Mouse (Mus musculus) left cerebral cortex, adult 11 months (tissue): ENCODE data around the gene Ankrd52.

ENCODE experiments used
- DNase-seq: peaks from one replicate; pipeline ENCODE4 v3.0.0; 2022; ENCODE audit warnings: low spot score

The Ankrd52 gene

DNA sequence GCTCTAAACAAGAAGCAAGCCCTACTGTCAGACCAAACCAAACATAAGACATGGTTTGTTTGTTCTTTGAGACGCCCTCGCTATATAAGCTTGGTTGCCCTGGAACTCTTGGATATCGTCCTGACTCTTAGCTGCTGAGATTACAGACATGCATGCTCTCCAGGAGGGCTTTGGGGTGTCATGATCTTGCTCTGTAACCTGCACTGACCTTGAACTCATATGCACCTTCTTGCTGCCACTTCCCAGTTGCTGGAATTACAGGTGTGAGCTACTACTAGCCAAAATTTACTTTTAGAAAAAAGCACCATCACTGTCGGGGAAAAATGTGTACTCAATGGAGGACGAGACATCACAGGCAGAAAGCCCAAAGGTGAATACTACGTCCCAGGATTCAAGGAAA is 7.3 kb upstream of the Ankrd52 start:
- DNase-seq = no peak

- no peak for DNase-seq
Measured at GRCm38 (mm10) chr10:128370021-128370420, 6.9 kb upstream of the Ankrd52 start.

DNA sequence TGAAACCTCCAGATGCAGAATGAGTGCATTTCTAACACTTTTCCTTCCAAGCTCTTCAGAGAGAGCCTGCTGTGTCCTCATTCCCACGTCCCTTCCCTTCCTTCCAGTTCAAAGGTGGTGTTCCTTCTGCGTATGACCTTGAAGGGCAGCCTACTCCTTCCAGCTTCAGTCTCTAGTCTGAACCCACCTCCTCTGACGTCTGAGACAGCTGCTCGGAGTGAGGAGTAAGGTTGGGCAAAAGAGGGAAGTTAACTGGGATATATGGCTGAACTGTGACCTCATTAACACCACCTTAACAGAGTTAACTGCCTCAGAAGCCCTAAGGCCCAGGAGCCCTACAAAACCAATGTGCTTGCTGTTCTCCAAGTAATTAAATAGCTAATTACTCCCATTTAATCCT is 6.3 kb upstream of the Ankrd52 start:
- DNase-seq = no peak

DNA sequence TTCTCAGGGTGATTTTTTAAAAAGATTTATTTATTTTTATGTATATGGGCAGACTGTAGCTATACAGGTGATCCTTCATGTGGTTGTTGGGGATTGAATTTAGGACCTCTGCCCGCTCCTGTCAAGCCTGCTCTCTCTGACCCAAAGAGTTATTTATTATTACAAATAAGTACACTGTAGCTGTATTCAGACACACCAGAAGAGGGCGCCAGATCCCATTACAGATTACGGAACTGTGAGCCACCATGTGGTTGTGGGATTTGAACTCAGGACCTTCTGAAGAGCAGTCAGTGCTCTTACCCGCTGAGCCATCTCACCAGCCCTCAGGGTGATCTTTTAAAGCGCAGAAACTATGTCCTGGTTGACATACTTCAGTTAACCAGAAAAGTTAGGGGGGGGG is 4.8 kb upstream of the Ankrd52 start:
- DNase-seq = no peak

DNA sequence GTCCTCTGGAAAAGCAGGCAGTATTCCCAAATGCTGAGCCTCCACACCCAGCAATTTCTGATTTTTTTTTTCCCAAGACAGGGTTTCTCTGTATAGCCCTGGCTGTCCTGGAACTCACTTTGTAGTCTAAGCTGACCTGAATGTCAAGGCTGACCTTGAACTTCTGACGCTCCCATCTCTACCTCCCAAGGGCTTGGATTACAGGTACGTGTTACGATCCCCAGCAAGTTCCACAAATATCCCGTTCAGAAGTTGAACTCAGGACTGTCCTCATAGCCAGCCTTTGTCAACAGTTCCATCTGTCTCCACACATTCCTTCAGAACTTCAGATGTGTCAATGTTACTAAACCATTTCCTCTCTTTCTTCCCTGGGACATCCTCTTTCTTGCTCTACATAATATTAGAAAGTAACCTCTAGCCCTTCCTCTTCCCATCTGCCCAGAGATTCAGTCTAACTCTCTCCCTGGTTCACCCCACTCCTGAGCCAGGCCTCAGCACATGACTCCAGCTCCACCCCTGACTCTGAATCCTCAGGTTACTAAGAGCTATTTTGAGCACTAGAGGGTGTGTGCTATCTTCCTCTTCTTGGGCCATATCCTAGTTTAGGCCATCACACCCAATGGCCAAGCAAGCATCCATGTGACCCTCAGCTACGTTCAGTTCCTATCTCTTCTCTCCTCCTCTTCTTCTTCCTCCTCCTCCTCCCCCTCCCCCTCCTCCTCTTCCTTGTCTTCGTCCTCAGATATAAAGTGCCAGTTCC is 3.7 kb upstream of the Ankrd52 start:
- DNase-seq = no peak

GRCm38 (mm10) chr10:128374393-128374792 is 2.5 kb upstream of the Ankrd52 start:
- DNase-seq = no peak

- no peak for DNase-seq
Measured at GRCm38 (mm10) chr10:128376099-128376454, 838 bp upstream of the Ankrd52 start.

GRCm38 (mm10) chr10:128377222-128377939 is 466 bp downstream of the Ankrd52 start:
- DNase-seq = no peak

DNA sequence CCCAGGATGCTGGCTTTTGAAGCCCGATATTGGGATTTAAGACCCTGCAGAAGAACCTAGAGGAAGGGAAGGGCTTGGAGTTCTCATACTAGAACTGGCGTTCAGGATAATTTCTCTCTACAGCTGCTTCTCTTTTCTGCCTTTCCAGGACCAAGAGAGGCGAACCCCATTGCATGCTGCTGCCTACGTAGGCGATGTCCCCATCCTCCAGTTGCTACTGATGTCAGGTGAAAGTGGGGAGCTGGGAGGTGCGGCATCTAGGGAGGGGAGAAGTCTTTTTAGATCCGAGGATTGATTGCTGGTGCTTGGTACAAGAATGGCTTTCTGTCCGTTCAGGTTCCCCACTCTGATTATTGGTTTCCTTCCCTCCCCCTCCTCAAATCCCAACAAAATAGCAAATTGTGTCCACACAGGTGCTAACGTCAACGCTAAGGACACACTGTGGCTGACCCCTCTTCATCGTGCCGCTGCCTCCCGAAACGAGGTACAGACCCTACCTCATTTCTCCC is 1.1 kb downstream of the Ankrd52 start:
- DNase-seq = no peak

- DNase-seq = no peak
Measured at GRCm38 (mm10) chr10:128378462-128378861, 1.5 kb downstream of the Ankrd52 start.

DNA sequence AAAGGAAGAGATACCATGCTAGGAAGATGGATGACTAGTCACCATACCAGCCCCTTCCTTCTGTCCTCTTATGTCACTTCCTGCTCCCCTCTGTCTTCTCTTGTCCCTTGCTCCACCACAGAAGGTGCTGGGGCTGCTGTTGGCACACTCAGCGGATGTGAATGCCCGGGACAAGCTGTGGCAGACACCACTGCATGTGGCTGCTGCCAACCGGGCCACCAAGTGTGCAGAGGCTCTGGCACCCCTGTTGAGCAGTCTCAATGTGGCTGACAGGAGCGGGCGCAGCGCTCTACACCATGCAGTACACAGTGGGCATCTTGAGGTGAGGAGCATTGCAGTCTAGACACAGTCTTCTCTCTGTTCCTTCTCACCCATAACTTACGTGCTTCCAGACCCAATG is 2.3 kb downstream of the Ankrd52 start:
- DNase-seq = no peak

- no peak for DNase-seq
Measured at GRCm38 (mm10) chr10:128380565-128380964, 3.6 kb downstream of the Ankrd52 start.

- no peak for DNase-seq
Measured at GRCm38 (mm10) chr10:128382482-128382881, 5.6 kb downstream of the Ankrd52 start.

DNA sequence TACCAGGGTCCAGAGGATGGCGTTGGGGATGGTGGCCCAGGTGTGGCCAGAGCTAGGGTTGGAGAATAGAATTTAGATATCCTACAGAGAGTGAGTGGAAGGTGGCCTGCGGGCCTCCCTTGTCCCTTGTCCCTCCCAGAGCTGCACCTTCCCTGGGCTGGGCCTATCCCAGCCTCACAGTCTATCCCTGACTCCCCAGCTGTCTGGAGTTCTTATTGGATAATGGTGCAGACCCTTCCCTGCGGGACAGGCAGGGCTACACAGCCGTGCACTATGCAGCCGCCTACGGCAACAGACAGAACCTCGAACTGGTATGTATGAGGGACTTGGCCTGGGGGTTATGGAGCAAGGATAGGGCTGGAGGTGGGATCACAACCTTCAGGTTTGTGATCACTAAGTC is 9.0 kb downstream of the Ankrd52 start:
- no peak for DNase-seq

DNA sequence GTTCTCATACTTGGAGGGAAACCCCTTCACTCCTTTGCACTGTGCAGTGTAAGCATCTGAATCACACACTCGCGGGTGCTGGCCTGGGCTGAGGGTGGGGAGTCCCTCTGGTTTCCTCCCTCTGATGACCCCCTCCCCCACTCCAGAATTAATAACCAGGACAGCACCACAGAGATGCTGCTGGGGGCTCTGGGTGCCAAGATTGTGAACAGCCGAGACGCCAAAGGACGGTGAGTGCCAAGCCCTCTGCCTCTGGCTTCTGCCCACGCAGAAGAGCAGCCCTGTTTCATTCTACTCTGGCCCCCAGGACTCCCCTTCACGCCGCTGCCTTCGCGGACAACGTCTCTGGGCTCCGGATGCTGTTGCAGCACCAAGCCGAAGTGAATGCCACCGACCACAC is 12.0 kb downstream of the Ankrd52 start:
- no peak for DNase-seq

DNA sequence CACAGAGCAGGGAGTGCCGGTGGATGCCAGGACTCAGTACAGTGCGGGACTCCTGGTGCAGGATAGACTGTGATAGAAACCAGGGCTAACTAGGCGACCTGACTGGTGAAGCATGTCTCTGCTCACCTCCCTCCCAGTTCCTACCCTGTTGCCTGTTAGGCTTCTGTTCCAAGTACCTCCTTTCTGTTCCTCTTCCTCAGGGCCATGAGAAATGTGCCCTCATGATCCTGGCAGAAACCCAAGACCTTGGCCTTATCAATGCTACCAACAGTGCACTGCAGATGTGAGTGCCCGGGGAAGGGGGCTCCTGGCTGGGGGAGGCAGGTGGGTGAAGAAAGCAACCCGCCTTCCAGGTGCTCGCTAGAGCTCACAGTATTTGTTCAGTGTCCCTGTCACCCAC is 12.7 kb downstream of the Ankrd52 start:
- DNase-seq = no peak

DNA sequence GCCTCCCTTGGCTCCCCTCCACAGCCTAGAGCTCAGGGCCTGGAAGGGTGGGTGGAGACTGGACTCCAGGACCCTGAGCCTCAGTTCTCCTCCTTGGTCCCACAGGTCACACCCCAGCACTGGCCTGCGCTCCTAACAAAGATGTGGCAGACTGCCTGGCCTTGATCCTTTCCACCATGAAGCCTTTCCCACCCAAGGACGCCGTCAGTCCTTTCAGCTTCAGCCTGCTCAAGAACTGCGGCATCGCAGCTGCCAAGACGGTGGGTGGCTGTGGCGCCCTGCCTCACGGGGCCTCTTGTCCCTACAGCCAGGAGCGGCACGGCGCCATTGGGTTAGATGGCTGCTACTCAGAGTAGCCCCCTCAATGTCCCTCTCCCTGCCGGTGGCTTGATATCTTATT is 13.5 kb downstream of the Ankrd52 start:
- DNase-seq = no peak

- DNase-seq = no peak
Measured at GRCm38 (mm10) chr10:128391850-128392249, 14.9 kb downstream of the Ankrd52 start.

- DNase-seq = no peak
Measured at GRCm38 (mm10) chr10:128396017-128396673, 19.2 kb downstream of the Ankrd52 start.

GRCm38 (mm10) chr10:128396716-128397264 is 19.9 kb downstream of the Ankrd52 start:
- no peak for DNase-seq

DNA sequence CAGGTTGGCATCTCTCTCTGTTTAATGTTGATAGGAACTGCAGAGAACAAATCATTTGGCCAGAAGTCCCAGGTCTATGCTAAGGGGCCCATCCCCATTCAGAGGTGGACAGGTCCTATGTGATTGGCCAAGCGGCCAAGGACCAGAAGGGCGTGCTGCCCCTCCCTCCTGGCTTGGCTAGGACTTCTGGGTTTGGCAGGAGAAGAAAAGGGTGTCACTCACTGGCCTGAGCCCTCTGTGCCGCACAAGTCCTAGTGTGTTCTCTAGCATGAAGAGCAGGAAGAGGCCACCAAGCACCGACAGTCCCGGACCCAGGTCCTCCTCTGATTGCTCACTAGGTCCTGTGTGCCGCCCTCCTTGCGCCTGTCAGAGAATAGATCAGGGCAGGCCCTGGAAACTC is 20.6 kb downstream of the Ankrd52 start:
- no peak for DNase-seq

- DNase-seq = no peak
Measured at GRCm38 (mm10) chr10:128400338-128400737, 23.4 kb downstream of the Ankrd52 start.

DNA sequence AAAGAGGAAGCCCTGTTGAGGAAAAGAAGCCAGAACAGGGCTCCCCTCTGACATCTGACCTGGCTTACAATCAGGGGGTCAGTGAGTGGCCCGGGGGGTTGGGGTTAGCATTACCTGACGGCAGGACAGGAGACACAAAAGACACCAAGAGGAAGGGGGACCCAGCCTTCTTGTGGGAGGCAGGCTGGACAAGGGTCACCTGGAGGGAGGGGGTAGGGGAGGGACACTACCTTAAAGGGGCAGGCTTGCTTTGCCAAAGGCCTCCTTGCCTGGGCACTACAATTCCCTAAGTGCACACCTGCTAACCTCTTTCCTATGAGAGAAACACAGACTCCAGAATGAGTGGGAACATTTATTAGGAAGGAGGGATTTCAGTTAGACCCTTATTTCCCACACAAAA is 24.1 kb downstream of the Ankrd52 start, which contains the start of gene Slc39a5:
TSS of gene Slc39a5 (minus strand) at position 174 of the 400 bp plus-strand sequence.
- DNase-seq = no peak
